Mouse (Mus musculus) CD4-positive helper T cell, adult 2 months (primary cell): ENCODE data around the gene Scai.
"Not testable (repeated sequence)": the region's sequence is repeated elsewhere in the genome, so short reads cannot be mapped to it uniquely, and the experiment has no call there.

Experiments
- DNase-seq: peaks from one replicate; pipeline ENCODE4 v3.0.0-alpha.2; 2012; ENCODE audit warnings: low read depth, missing footprints, low spot score

Scai gene

DNA sequence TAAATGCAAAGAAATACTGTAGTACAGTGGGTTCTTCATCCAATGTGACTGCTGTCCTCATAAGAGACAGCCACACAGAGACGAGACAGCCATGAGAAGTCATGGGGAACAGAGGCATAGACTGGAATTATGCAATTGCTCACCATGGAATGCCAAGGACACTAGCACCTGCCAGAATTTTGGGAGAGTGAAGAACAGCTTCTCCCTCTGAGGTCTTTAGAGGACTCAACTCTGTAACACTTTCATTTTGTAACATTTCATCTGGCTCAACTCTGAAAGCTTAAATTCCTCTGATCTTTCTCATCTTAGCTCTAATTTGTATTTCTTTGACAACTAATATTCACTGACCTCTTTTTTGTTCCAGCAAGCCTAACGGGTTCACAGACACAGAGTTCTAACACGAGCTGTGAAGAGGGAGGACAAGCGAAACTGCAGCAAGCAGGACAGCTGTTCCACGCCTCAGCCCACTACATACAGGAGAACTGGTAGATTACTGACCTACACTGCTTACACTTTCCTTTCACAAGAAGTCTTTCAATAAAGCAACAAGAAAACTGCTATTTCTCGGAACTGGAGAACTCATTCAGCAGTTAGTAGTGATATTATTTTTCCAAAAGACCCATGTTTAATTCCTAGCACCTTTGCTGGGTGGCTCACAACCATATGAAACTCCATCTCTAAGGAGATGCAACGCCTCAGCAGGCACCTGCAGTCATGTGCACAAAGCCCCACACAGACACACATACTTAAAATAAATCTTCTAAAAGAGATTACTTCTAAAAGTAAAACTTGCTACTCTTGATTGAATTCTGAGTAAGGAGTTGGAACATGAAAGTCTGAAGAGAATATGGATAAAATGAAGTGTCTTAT, 49.7 kb downstream of the Scai start:
- DNase-seq, result no peak

DNA sequence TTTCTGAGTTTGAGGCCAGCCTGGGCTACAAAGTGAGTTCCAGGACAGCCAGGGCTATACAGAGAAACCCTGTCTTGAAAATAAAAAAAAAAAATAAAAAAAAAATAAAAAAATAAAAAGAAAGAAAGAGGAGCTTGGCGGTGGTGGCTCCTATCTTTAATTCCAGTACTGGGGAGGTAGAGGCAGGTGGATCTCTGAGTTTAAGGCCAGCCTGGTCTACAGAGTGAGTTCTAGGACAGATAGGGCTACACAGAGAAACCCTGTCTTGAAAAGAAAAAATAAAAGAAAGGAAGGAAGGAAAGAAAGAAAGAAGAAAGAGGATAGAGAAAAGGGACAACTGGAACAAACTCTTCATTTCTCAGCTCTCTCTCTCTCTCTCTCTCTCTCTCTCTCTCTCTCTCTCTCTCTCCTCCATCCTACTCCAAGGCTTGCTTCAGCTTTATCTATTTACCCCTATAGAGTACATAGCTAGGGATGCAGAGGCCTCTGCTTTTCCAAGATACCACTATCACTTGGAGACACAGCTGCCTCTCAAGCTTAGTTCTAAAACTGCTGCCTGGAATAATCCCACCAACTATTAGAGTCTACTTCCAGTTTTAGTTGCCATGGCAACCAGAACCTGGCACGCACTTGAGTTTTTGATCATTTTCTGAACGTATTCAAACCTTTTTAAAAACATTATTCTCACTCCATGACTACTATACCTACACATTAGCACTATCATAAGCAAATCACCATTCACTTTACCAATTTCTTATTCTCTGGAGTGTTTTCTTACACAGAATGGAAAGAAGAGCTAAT, 60.8 kb downstream of the Scai start:
- no peak for DNase-seq

- no peak for DNase-seq
These were observed 66.4 kb downstream of the Scai start for GRCm38 (mm10) chr2:39124167-39124566.

- no peak for DNase-seq
These were observed 69.4 kb downstream of the Scai start for GRCm38 (mm10) chr2:39121137-39121536.

DNA sequence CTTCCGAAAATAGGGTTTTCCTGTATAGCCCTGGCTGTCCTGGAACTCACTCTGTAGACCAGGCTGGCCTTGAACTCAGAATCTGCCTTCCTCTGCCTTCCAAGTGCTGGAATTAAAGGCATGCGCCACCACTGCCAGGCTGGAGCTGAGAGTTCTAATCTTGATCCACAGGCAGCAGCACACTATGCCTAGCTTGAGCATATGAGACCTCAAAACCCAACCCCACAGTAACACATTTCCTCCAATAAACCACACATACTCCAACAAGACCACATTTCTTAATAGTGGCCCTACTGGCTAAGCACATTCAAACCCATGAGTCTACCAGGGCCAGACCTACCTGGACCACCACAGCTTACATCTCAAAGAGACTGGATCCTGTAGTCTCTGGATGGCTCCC, 74.0 kb downstream of the Scai start:
- no peak for DNase-seq

GRCm38 (mm10) chr2:39114093-39114492, 76.4 kb downstream of the Scai start:
- no peak for DNase-seq

GRCm38 (mm10) chr2:39110514-39110913, 80.0 kb downstream of the Scai start:
- no peak for DNase-seq

DNA sequence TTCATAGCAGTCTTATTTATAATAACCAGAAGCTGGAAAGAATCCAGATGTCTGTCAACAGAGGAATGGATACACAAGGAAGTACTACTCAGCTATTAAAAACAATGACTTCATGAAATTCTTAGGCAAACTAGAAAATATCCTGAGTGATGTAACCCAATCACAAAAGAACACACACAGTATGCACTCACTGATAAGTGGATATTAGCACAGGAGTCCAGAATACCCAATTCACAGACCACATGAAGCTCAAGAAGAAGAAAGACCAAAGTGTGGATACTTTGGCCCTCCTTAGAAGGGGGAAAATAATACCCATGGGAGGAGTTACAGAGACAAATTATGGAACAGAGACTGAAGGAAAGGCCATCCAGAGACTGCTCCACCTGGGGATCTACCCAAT, 80.8 kb downstream of the Scai start:
- not testable (repeated sequence) for DNase-seq

GRCm38 (mm10) chr2:39099951-39100350, 90.6 kb downstream of the Scai start:
- DNase-seq, result not testable (repeated sequence)

GRCm38 (mm10) chr2:39097993-39098392, 92.5 kb downstream of the Scai start:
- peak; percentile 33 for DNase-seq

DNA sequence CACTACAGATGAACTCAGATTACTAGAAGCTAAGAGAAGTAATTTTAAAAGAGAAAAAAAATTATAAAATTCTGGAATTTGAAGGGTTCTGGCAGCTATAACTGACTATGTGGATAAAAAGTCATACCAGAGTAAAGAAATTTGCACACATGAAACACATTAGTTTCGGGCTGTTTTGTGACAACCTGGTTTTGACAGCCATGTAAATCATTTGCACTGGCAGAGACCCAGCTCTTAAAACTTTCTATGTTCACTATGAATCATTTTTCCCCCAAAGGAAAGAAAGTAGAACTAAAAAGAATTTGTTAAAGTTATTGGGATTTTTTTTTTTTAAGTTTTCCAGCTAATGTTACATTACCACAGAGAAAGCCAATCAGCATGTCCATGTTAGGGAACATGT, 98.6 kb downstream of the Scai start:
- DNase-seq, result no peak

DNA sequence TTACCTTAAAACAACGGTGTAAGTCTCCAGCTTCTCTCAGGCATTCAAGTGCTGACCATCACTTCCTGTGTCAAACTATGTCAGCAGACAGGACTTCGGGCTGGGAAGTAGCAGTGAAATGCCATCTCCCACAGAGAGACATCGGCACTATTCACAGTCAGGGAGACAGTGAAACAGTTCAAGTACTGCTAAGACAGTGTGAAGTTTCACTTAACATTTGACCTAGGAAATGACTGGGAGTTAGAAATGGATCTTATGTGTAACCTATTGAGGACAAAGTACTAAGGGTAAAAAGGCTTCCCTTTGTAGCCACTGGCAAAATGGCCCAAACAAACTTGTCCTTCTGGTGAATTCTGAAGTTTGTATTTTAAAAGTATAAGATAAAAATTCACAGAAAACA, 107.8 kb downstream of the Scai start:
- no peak for DNase-seq

DNA sequence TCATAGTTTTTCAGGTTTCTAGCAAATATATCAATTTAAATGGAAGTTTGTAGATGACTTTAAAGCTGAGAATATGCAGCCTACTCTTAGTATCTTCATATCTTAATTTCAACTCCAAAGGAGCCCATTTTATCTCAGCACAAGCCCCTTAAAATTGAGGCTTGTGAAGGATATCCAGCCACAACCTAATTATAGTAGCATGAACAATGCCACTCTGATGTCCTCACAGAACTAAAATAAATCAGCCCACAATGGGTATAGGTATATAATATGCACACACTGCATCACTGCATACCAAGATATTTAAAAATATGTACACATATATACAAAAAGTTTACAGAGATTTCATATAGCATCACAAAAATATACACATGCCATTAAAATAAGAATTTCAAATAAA, 119.9 kb downstream of the Scai start:
- DNase-seq, result no peak

- no peak for DNase-seq
These were observed 121.4 kb downstream of the Scai start for GRCm38 (mm10) chr2:39069096-39069495.

GRCm38 (mm10) chr2:39065400-39065987, 125.0 kb downstream of the Scai start, which contains the start of gene Golga1:
Golga1 (minus strand) TSS chr2:39065541.
- DNase-seq, result peak; percentile 95

DNA sequence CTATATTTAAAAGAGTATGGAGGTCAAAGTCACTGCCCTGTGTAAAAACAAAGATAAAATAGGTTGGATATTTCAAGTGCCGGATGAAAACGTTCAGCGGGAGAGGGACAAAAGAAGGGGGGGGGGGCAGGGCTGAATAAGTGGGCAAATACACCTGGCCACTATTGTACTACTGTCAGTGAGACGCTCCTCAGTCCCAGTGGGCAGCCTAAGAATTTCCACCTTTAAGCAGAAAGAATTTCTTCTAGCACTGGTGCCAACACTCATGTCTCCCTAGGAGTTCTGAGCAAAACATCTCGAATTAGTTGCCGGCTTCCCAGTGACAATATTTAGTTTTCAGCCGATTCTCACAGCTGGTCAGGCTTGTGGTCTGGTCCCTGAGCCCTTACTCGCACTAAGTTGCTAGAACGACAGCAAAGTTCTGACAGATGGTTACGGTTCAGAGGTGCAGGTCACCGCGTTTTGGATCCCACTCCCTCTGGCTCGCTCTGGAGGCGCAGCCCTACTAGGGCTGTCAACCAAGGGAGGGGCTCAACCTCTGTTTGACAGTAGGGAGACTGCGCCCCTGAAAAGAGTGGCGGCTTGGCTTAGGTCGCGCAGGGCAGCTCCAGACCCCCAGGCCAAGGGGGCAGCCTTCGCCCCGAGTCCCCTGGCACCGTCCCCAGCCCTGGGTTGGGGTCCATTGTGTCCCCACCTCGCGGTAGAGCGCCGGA, 125.7 kb downstream of the Scai start:
- no peak for DNase-seq

DNA sequence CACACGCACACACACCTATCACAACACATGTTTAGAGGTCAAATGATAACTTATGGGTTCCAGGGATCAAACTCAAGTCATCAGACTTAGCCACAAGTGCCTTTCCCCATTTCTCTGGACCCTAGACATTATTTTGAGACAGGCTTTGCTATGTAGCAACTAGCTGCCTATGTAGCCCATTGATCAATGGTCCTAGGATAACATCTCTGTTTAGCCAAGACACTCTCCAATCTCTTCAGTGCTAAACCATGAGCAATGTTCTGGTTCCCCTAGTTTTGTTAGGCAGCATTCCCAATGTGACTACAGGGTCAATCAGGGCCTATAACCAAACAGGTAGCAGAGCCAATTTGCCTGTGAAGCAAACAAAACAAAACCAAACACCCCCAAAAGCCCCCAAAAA, 142.0 kb downstream of the Scai start:
- DNase-seq, result no peak

GRCm38 (mm10) chr2:39040215-39040614, 150.3 kb downstream of the Scai start:
- DNase-seq, result no peak

DNA sequence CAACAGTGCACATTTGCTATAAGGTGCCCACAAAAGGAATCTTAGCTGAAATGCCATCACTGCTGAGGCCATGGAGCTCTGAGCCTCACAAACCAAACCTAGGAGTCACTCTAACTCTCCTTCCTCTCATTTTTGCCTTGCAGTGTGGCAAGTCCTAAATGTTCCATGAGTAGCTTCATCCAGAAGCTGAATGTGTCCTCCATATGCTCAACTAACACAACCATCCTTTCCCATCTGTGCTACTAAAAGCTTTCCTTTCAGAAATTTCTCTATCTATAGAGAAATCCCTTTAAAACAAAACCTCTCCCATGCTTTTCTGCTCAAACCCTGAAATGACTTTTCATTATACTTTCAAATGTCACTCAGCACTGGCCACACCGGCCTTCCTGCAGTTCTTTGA, 158.9 kb downstream of the Scai start:
- DNase-seq, result no peak

DNA sequence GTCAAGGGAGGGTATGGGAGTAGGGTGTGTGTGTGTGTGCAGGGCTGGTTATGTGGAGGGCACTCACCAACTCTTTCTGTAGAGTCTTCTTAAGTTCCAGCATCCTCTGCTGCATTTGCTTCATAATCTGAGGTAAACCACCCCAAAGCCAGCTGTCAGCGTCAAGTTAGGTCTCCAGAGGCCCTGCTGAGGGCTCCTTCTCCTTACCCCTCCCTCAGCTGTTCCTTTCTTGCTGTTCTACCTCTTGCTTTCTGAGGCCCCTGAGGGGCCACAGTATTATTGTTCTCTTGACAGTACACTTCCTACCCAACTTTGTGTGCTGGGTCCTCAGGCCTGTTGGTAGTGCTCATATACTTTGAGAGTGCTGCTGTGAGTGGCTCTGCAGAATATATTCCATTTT, 170.5 kb downstream of the Scai start:
- no peak for DNase-seq

GRCm38 (mm10) chr2:39016581-39016980, 174.0 kb downstream of the Scai start:
- DNase-seq, result no peak
